Mouse (Mus musculus): ENCODE results near the gene Sec14l3. TPM values are rescaled to one million over a fixed set of nuclear protein-coding genes. Genes with fewer than 3 reads are reported as not detected.
"Not testable (repeated sequence)": the region's sequence is repeated elsewhere in the genome, so short reads cannot be mapped to it uniquely, and the experiment has no call there.

The Sec14l3 gene
- total and polyA plus RNA-seq, 3 experiments, result not detected

DNA sequence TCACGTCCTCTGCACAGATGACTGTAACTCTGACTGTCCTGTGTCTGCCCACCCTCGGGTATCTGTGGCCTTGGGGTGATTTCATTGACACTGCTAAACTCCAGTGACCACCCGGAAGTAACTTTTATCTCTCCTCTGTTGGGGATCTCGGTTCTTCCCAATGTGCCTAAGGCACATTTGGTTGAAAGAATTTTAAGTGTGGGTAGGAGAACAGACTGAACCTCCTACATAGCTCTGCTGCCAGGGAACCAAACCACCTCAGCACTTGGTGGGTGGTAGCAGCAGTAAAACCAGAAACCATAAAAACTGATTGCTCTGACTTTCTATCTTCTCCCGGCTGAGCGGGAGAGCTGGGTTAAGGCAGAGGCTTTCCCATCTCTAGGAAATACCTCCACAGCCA, 40.8 kb downstream of the Sec14l3 start:
- no peak for DNase-seq (ENCODE audit: low read depth, low spot score)
- Histone ChIP-seq H3K27ac (ENCODE audit: control insufficient read depth, low read depth, low read length) (no peak overlapping the region), H3K36me3 (ENCODE audit: control insufficient read depth in 1 of 2, insufficient read depth in 2 of 2, low read length in 2 of 2) (no peaks in the 10 kb centered on the region; a peak in 1 of 4 replicates), H3K4me3 (ENCODE audit: control insufficient read depth in 1 of 2, insufficient read depth in 1 of 2, low read depth in 2 of 2, low read length in 2 of 2) (no peak overlapping the region), H3K27me3 (ENCODE audit: control insufficient read depth in 1 of 2, insufficient read depth in 2 of 2, low read length in 2 of 2) (no peaks in the 10 kb centered on the region), H3K4me1 (ENCODE audit: control insufficient read depth in 1 of 2, insufficient read depth in 2 of 2, low read length in 2 of 2) (no peaks in the 10 kb centered on the region), H3K9ac (ENCODE audit: control insufficient read depth, low read depth, low read length, poor library complexity, severe bottlenecking) (no peak overlapping the region), H3K79me2 (ENCODE audit: control insufficient read depth, insufficient read depth, low read length, poor library complexity) (no peaks in the 10 kb centered on the region), H3K9me3 (replicated peaks; ENCODE audit: insufficient read depth, low read length) (no peaks in the 10 kb centered on the region)
- TF ChIP-seq GATA1 (IDR thresholded peaks at IDR 0.05; ENCODE audit: low read depth, low read length) (no peak), TAL1 (IDR thresholded peaks at IDR 0.05; ENCODE audit: low read length) (no peak), MYB (IDR thresholded peaks at IDR 0.05; ENCODE audit: low read depth, low read length) (no peak), USF2 (IDR thresholded peaks at IDR 0.05; ENCODE audit: borderline replicate concordance in 1 of 2, insufficient read depth in 1 of 2, low read depth in 1 of 2, low read length in 2 of 2) (no peak), TCF12 (IDR thresholded peaks at IDR 0.05; ENCODE audit: low read depth, low read length) (no peak), MAX (IDR thresholded peaks at IDR 0.05; ENCODE audit: low read length) (no peak), E2F4 (IDR thresholded peaks at IDR 0.05; ENCODE audit: borderline replicate concordance, low read depth, low read length) (no peak), EP300 (IDR thresholded peaks at IDR 0.05; ENCODE audit: low read depth in 1 of 2, low read length in 2 of 2) (no peak), HCFC1 (IDR thresholded peaks at IDR 0.05; ENCODE audit: low read depth, low read length) (no peak)

GRCm38 (mm10) chr11:4107901-4108300, 43.3 kb downstream of the Sec14l3 start:
- not testable (repeated sequence) for H3K4me3 ChIP-seq (ENCODE audit: control insufficient read depth in 1 of 2, insufficient read depth in 1 of 2, low read depth in 2 of 2, low read length in 2 of 2); H3K9me3 ChIP-seq (replicated peaks; ENCODE audit: insufficient read depth, low read length); H3K4me1 ChIP-seq (ENCODE audit: control insufficient read depth in 1 of 2, insufficient read depth in 2 of 2, low read length in 2 of 2); H3K9ac ChIP-seq (ENCODE audit: control insufficient read depth, low read depth, low read length, poor library complexity, severe bottlenecking); DNase-seq (ENCODE audit: low read depth, low spot score); H3K79me2 ChIP-seq (ENCODE audit: control insufficient read depth, insufficient read depth, low read length, poor library complexity); H3K27me3 ChIP-seq (ENCODE audit: control insufficient read depth in 1 of 2, insufficient read depth in 2 of 2, low read length in 2 of 2); H3K36me3 ChIP-seq (ENCODE audit: control insufficient read depth in 1 of 2, insufficient read depth in 2 of 2, low read length in 2 of 2); H3K27ac ChIP-seq (ENCODE audit: control insufficient read depth, low read depth, low read length)

DNA sequence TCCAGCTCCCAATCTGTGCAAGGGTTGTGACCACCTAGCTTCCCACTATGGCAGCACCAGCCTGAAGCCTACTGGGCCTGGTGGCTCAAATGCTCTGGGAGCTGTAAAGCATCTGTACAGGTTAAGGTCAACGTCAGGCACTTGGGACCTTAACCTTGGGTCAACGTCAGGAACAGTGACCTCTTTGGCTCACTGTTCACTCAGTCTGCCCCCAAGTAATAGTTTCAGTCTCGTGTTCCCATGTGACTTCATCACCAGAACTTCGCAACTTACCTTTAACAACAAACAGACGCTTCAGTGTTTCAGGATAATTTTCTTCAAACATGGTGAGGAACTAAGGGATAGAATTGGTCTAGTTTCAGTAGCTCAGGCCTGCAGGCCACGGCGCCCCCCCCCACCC, 44.0 kb downstream of the Sec14l3 start:
- DNase-seq (ENCODE audit: low read depth, low spot score), result no peak
- H3K4me3 ChIP-seq (ENCODE audit: control insufficient read depth in 1 of 2, insufficient read depth in 1 of 2, low read depth in 2 of 2, low read length in 2 of 2), result no peak overlapping the region
- H3K27me3 ChIP-seq (ENCODE audit: control insufficient read depth in 1 of 2, insufficient read depth in 2 of 2, low read length in 2 of 2), result no peaks in the 10 kb centered on the region
- no peaks in the 10 kb centered on the region for H3K79me2 ChIP-seq (ENCODE audit: control insufficient read depth, insufficient read depth, low read length, poor library complexity)
- H3K9ac ChIP-seq (ENCODE audit: control insufficient read depth, low read depth, low read length, poor library complexity, severe bottlenecking), result no peak overlapping the region
- H3K9me3 ChIP-seq (replicated peaks; ENCODE audit: insufficient read depth, low read length), result no peaks in the 10 kb centered on the region
- H3K27ac ChIP-seq (ENCODE audit: control insufficient read depth, low read depth, low read length), result no peak overlapping the region
- TF ChIP-seq ELF1 (IDR thresholded peaks at IDR 0.05; ENCODE audit: low read depth, low read length), result no peak
- TF ChIP-seq NRF1 (IDR thresholded peaks at IDR 0.05; ENCODE audit: insufficient read depth, low read depth, low read length, poor library complexity, severe bottlenecking), result no peak
- TF ChIP-seq USF2 (IDR thresholded peaks at IDR 0.05; ENCODE audit: borderline replicate concordance in 1 of 2, insufficient read depth in 1 of 2, low read depth in 1 of 2, low read length in 2 of 2), result no peak
- no peak for TF ChIP-seq NELFE (IDR thresholded peaks at IDR 0.05; ENCODE audit: low read depth, low read length)
- no peak for TF ChIP-seq ZC3H11A (IDR thresholded peaks at IDR 0.05; ENCODE audit: low read depth, low read length)
- no peak for TF ChIP-seq GABPA (IDR thresholded peaks at IDR 0.05; ENCODE audit: low read depth, low read length)
- TF ChIP-seq ZKSCAN1 (IDR thresholded peaks at IDR 0.05; ENCODE audit: low read depth, low read length), result no peak
- no peak for TF ChIP-seq RCOR1 (IDR thresholded peaks at IDR 0.05; ENCODE audit: low read depth, low read length)
- no peak for TF ChIP-seq MAX (IDR thresholded peaks at IDR 0.05; ENCODE audit: low read length)
- no peak for TF ChIP-seq POLR2A (IDR thresholded peaks at IDR 0.05; ENCODE audit: control insufficient read depth in 1 of 2, insufficient read depth in 1 of 2, low read depth in 1 of 2, low read length in 2 of 2, poor library complexity in 1 of 2)
- no peak for TF ChIP-seq MYB (IDR thresholded peaks at IDR 0.05; ENCODE audit: low read depth, low read length)
- no peak for TF ChIP-seq POLR2AphosphoS2 (IDR thresholded peaks at IDR 0.05; ENCODE audit: low read length)
- no peak for TF ChIP-seq MXI1 (IDR thresholded peaks at IDR 0.05; ENCODE audit: low read depth, low read length)
- TF ChIP-seq MEF2A (IDR thresholded peaks at IDR 0.05; ENCODE audit: extremely low read depth, insufficient replicate concordance, low read depth, low read length, poor library complexity, severe bottlenecking), result no peak
- no peak for TF ChIP-seq KAT2A (conservative IDR thresholded peaks at IDR 0.05; ENCODE audit: low read depth, low read length)
- no peak for TF ChIP-seq USF1 (IDR thresholded peaks at IDR 0.05; ENCODE audit: low read depth, low read length)
- no peak for TF ChIP-seq BHLHE40 (IDR thresholded peaks at IDR 0.05; ENCODE audit: borderline replicate concordance, low read depth, low read length)
- no peak for TF ChIP-seq ETS1 (IDR thresholded peaks at IDR 0.05; ENCODE audit: low read depth, low read length)
- TF ChIP-seq RAD21 (IDR thresholded peaks at IDR 0.05; ENCODE audit: low read depth, low read length), result no peak
- peaks cover 0 to 3% of the 10 kb centered on the region in 2 experiments; a peak in 2 of 4 replicates for H3K36me3 ChIP-seq (ENCODE audit: control insufficient read depth in 1 of 2, insufficient read depth in 2 of 2, low read length in 2 of 2)
- H3K4me1 ChIP-seq (ENCODE audit: control insufficient read depth in 1 of 2, insufficient read depth in 2 of 2, low read length in 2 of 2), result peaks cover 4 to 6% of the 10 kb centered on the region in 2 experiments
